Mouse (Mus musculus): ENCODE results near the gene Fads2. TPM values are rescaled to one million over a fixed set of nuclear protein-coding genes. Genes with fewer than 3 reads are reported as not detected.
A peak's percentile ranks its signal among the peaks of the same experiment; 100 is the strongest.

Fads2 gene
- polyA plus RNA-seq, 1 experiment from 2014 or later, result 31.1 TPM

GRCm38 (mm10) chr19:10046983-10047382 lies 54.6 kb downstream of the Fads2 start:
- Histone ChIP-seq H3K27me3 (ENCODE audit: control insufficient read depth, insufficient read depth, low read length) (no peaks in the 10 kb centered on the region), H3K9ac (ENCODE audit: low read depth, low read length) (no peak overlapping the region), H3K36me3 (ENCODE audit: control insufficient read depth, insufficient read depth, low read length) (no peaks in the 10 kb centered on the region), H3K27ac (ENCODE audit: low read depth, low read length) (0 out of 2 replicates have a peak overlapping the region, but pooled peaks have one; percentile 16), H3K9me3 (replicated peaks; ENCODE audit: control insufficient read depth, low read length) (no peaks in the 10 kb centered on the region), H3K4me3 (ENCODE audit: low read depth, low read length) (no peak overlapping the region), H3K4me2 (no peak overlapping the region), H3K4me1 (ENCODE audit: control insufficient read depth, insufficient read depth, low read length) (peaks cover 37% of the 10 kb centered on the region)
- WGBS (ENCODE audit: insufficient replicate concordance), result 47% methylated on average over 3 of the region's 3 CpGs
- ATAC-seq (replicated peaks; ENCODE audit: insufficient number of reproducible peaks, low FRiP score, low TSS enrichment), result no peak

- Histone ChIP-seq H3K36me3 (ENCODE audit: control insufficient read depth, insufficient read depth, low read length) (no peaks in the 10 kb centered on the region), H3K4me1 (ENCODE audit: control insufficient read depth, insufficient read depth, low read length) (peaks cover 41% of the 10 kb centered on the region), H3K27me3 (ENCODE audit: control insufficient read depth, insufficient read depth, low read length) (no peaks in the 10 kb centered on the region), H3K27ac (ENCODE audit: low read depth, low read length) (no peak overlapping the region), H3K4me2 (no peak overlapping the region), H3K9ac (ENCODE audit: low read depth, low read length) (no peak overlapping the region), H3K9me3 (replicated peaks; ENCODE audit: control insufficient read depth, low read length) (no peaks in the 10 kb centered on the region), H3K4me3 (ENCODE audit: low read depth, low read length) (no peak overlapping the region)
- ATAC-seq (replicated peaks; ENCODE audit: insufficient number of reproducible peaks, low FRiP score, low TSS enrichment), result no peak
- 56% methylated on average over 4 of the region's 4 CpGs for WGBS (ENCODE audit: insufficient replicate concordance)
These were observed 55.2 kb downstream of the Fads2 start for GRCm38 (mm10) chr19:10046346-10046745.

DNA sequence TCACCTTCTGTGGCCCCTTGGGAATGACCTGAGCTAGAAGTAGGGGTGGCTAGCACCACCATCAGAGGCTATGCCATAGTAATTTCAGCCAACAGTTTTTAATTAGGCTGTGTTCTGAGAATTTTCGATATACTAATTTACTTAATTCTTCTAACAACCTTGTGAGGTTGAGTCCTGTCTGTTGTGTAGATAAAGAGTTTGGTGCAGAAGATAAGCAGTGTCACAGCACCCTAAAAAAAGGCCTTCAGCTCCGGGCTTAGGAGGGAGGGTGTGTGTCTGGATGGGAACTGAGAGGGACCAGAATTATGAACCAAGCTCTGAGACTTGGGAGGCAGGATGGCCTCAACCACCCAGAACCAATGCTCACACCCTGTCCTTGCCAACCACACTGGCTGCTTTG lies 55.8 kb downstream of the Fads2 start:
- no peaks in the 10 kb centered on the region for H3K27me3 ChIP-seq (ENCODE audit: control insufficient read depth, insufficient read depth, low read length)
- H3K9ac ChIP-seq (ENCODE audit: low read depth, low read length), result no peak overlapping the region
- H3K36me3 ChIP-seq (ENCODE audit: control insufficient read depth, insufficient read depth, low read length), result no peaks in the 10 kb centered on the region
- H3K4me2 ChIP-seq, result no peak overlapping the region
- 56% methylated on average over 2 of the region's 2 CpGs for WGBS (ENCODE audit: insufficient replicate concordance)
- H3K9me3 ChIP-seq (replicated peaks; ENCODE audit: control insufficient read depth, low read length), result no peaks in the 10 kb centered on the region
- no peak overlapping the region for H3K27ac ChIP-seq (ENCODE audit: low read depth, low read length)
- peaks cover 41% of the 10 kb centered on the region for H3K4me1 ChIP-seq (ENCODE audit: control insufficient read depth, insufficient read depth, low read length)
- ATAC-seq (replicated peaks; ENCODE audit: insufficient number of reproducible peaks, low FRiP score, low TSS enrichment), result no peak
- H3K4me3 ChIP-seq (ENCODE audit: low read depth, low read length), result no peak overlapping the region

DNA sequence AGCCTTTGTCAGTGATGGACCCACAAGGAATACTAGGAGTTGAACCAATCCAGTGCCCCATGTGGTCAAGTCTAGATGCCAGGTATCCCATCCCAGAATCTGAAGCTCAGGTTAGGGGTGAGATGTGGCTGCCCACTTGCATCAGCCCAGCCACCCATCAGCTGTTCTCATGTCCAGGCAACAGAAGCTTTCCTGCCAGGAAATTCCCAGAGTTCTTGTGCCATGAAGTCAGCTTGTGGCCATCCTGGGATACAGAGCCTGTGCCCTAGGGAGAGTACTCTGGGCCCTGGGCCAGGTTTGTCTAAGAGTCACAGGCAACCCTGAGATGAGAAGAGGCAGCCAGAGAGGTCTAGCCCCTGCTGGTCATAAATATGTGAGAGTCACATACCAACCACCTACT lies 57.9 kb downstream of the Fads2 start:
- peak overlapping the region; percentile 13; the same call in 1 of the 2 replicates for H3K27ac ChIP-seq (ENCODE audit: low read depth, low read length)
- H3K4me1 ChIP-seq (ENCODE audit: control insufficient read depth, insufficient read depth, low read length), result peaks cover 44% of the 10 kb centered on the region
- H3K4me2 ChIP-seq, result peak overlapping the region; percentile 95
- H3K9ac ChIP-seq (ENCODE audit: low read depth, low read length), result no peak overlapping the region
- ATAC-seq (replicated peaks; ENCODE audit: insufficient number of reproducible peaks, low FRiP score, low TSS enrichment), result no peak
- H3K4me3 ChIP-seq (ENCODE audit: low read depth, low read length), result no peak overlapping the region
- H3K27me3 ChIP-seq (ENCODE audit: control insufficient read depth, insufficient read depth, low read length), result no peaks in the 10 kb centered on the region
- no peaks in the 10 kb centered on the region for H3K9me3 ChIP-seq (replicated peaks; ENCODE audit: control insufficient read depth, low read length)
- no peaks in the 10 kb centered on the region for H3K36me3 ChIP-seq (ENCODE audit: control insufficient read depth, insufficient read depth, low read length)

- no peak for ATAC-seq (replicated peaks; ENCODE audit: insufficient number of reproducible peaks, low FRiP score, low TSS enrichment)
- Histone ChIP-seq H3K4me1 (ENCODE audit: control insufficient read depth, insufficient read depth, low read length) (peaks cover 47% of the 10 kb centered on the region), H3K36me3 (ENCODE audit: control insufficient read depth, insufficient read depth, low read length) (no peaks in the 10 kb centered on the region), H3K9me3 (replicated peaks; ENCODE audit: control insufficient read depth, low read length) (no peaks in the 10 kb centered on the region), H3K4me3 (ENCODE audit: low read depth, low read length) (peak overlapping the region; percentile 76), H3K9ac (ENCODE audit: low read depth, low read length) (peak overlapping the region; percentile 79), H3K4me2 (peak overlapping the region; percentile 95), H3K27me3 (ENCODE audit: control insufficient read depth, insufficient read depth, low read length) (no peaks in the 10 kb centered on the region), H3K27ac (ENCODE audit: low read depth, low read length) (peak overlapping the region; percentile 13; the same call in 1 of the 2 replicates)
- WGBS (ENCODE audit: insufficient replicate concordance), result 78% methylated on average over 4 of the region's 4 CpGs
These were observed 58.7 kb downstream of the Fads2 start for GRCm38 (mm10) chr19:10042816-10043215.

DNA sequence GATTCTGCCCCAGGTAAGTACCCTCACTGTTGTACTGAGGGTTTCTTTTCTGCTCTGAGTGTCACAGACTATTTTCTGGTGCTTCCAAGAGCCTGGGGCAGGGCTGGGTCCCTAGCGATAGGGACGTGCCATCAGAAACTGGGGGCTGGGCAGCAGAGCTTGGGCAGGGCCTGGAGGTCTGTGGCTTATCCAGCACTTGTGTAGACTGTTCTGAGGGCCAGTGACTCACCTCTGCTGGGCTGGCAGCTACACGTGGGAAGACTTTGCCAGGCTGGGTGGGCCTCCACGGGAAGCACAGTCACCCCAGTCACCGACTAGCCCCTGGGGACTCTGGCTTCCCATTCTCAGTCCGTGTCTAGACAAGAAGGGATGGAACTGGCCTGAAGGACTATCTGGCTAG lies 59.3 kb downstream of the Fads2 start:
- peak overlapping the region; percentile 95 for H3K4me2 ChIP-seq
- no peak for ATAC-seq (replicated peaks; ENCODE audit: insufficient number of reproducible peaks, low FRiP score, low TSS enrichment)
- H3K9ac ChIP-seq (ENCODE audit: low read depth, low read length), result peak overlapping the region; percentile 79
- peak overlapping the region; percentile 78; the same call in 1 of the 2 replicates for H3K27ac ChIP-seq (ENCODE audit: low read depth, low read length)
- no peaks in the 10 kb centered on the region for H3K36me3 ChIP-seq (ENCODE audit: control insufficient read depth, insufficient read depth, low read length)
- peak overlapping the region; percentile 76 for H3K4me3 ChIP-seq (ENCODE audit: low read depth, low read length)
- no peaks in the 10 kb centered on the region for H3K9me3 ChIP-seq (replicated peaks; ENCODE audit: control insufficient read depth, low read length)
- peaks cover 47% of the 10 kb centered on the region for H3K4me1 ChIP-seq (ENCODE audit: control insufficient read depth, insufficient read depth, low read length)
- 38% methylated on average over 6 of the region's 6 CpGs for WGBS (ENCODE audit: insufficient replicate concordance)
- no peaks in the 10 kb centered on the region for H3K27me3 ChIP-seq (ENCODE audit: control insufficient read depth, insufficient read depth, low read length)

DNA sequence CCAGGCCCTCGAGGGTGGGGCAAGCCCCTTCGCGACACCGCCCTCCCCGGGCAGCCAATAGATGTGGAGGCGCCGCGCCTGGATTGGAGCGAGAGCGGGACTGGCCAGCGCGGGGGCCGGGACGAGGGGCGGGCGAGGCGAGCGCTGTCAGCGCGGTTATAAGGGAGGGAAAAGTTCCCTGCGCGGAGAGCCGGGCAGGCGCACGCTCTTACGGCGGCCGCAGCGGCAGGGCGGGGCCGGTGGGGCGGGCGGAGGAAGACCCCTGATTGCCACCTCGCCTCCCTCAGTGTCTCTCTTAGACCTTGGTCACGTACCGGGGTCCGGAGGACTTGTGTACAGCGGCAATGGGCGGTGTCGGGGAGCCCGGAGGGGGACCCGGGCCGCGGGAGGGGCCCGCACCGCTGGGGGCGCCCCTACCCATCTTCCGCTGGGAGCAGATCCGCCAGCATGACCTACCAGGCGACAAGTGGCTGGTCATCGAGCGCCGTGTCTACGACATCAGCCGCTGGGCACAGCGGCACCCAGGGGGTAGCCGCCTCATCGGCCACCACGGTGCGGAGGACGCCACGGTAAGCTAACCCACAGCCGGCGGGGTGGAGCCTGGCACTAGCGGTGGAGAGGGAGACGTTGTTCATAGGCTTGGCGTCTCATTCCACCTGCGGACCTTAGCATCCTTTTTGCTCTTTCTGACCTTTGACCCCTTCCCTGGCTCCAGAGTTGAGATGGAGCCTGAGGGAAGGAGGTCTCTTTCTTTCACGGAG lies 60.0 kb downstream of the Fads2 start, which contains the start of gene Fads3:
Gene Fads3 (plus strand): TSS at position 182 of the 761 bp plus-strand sequence.
- under 1% methylated on average over 58 of the region's 69 CpGs for WGBS (ENCODE audit: insufficient replicate concordance)
- Histone ChIP-seq H3K9me3 (replicated peaks; ENCODE audit: control insufficient read depth, low read length) (no peaks in the 10 kb centered on the region), H3K27ac (ENCODE audit: low read depth, low read length) (peak within 1 kb of the TSS; percentile 78), H3K4me3 (ENCODE audit: low read depth, low read length) (peak within 1 kb of the TSS; percentile 76), H3K9ac (ENCODE audit: low read depth, low read length) (peak within 1 kb of the TSS; percentile 79), H3K27me3 (ENCODE audit: control insufficient read depth, insufficient read depth, low read length) (no peaks in the 10 kb centered on the region), H3K4me2 (peak within 1 kb of the TSS; percentile 95), H3K36me3 (ENCODE audit: control insufficient read depth, insufficient read depth, low read length) (no peaks in the 10 kb centered on the region), H3K4me1 (ENCODE audit: control insufficient read depth, insufficient read depth, low read length) (peaks cover 43% of the 10 kb centered on the region)
- ATAC-seq (replicated peaks; ENCODE audit: insufficient number of reproducible peaks, low FRiP score, low TSS enrichment), result peak; percentile 91

DNA sequence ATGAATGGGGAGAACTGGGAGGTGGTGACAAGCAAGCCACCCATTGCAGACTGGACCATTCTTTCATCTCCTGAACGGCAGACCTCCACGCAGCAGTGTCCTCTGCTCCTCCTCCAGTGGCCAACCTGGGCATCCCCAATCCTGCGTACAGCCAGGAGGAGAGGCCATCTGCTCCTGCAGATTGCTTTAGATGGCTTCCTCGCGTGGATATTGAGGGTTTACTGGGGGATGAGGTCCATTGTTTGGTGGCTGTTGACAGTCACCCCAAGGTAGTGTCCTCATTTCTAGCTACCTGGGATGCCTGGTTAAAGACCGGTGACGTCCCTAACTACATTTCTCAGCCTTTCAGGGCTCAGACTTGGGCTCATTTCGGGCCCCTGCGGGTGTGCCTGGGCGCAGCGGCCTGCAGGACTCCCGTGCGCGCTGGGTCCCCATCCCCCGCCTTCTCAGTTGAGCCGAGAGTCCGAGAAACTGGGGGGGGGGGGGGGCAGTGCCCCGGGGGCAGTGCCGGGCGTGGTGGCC lies 60.6 kb downstream of the Fads2 start:
- Histone ChIP-seq H3K4me2 (peak overlapping the region; percentile 95), H3K4me3 (ENCODE audit: low read depth, low read length) (peak overlapping the region; percentile 76), H3K4me1 (ENCODE audit: control insufficient read depth, insufficient read depth, low read length) (peaks cover 36% of the 10 kb centered on the region), H3K36me3 (ENCODE audit: control insufficient read depth, insufficient read depth, low read length) (no peaks in the 10 kb centered on the region), H3K9ac (ENCODE audit: low read depth, low read length) (peak overlapping the region; percentile 79; the same call in 1 of the 2 replicates), H3K27ac (ENCODE audit: low read depth, low read length) (peak overlapping the region; percentile 78; the same call in 1 of the 2 replicates), H3K9me3 (replicated peaks; ENCODE audit: control insufficient read depth, low read length) (no peaks in the 10 kb centered on the region), H3K27me3 (ENCODE audit: control insufficient read depth, insufficient read depth, low read length) (no peaks in the 10 kb centered on the region)
- WGBS (ENCODE audit: insufficient replicate concordance), result 6% methylated on average over 20 of the region's 20 CpGs
- ATAC-seq (replicated peaks; ENCODE audit: insufficient number of reproducible peaks, low FRiP score, low TSS enrichment), result no peak
